Mouse (Mus musculus) E14TG2a.4 (cell line): ENCODE measurements around the gene Itga2.

Experiments used
- CTCF ChIP-seq: conservative IDR thresholded peaks from 2 replicates; pipeline ENCODE4 v1.5.1; 2014; ENCODE audit warnings: low read length
- POU5F1 ChIP-seq: IDR thresholded peaks from 2 replicates; pipeline ENCODE4 v1.6.1; 2014; ENCODE audit warnings: low read length, borderline replicate concordance

GRCm38 (mm10) chr13:114854428-114854827 is 77.5 kb downstream of the Itga2 start:
- TF ChIP-seq CTCF: no peak
- no peak for TF ChIP-seq POU5F1
